Mouse (Mus musculus): Measurements from ENCODE around the gene Focad.

DNA sequence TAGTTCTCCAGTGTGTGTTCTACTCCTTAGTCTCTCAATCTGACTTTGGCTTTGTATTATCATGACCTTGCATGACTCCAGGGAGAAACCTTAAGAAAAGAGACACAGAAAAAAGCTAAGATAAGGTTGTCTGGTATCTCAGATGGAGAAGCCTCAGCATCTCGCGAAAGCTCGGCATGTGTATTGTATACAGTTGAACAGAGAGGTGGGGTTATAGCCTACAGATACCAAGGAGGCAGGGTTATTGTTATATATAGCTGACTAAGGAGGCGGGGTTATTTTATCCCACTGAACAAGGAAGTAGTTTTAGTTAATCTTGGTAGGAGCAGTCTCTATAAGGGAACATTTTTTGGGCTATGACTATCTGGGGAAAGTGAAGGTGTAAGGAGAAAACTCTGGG, 106.6 kb downstream of the Focad start:
- TF ChIP-seq CHD2 (IDR thresholded peaks at IDR 0.05; ENCODE audit: low read depth, low read length), result no peak
- no peak for TF ChIP-seq MAFK (IDR thresholded peaks at IDR 0.05; ENCODE audit: insufficient read depth, low read depth, low read length)
